Mouse (Mus musculus) mesoderm, embryonic 11.5 days (tissue): ENCODE results near the gene Frmd4b.
A peak's percentile ranks its signal among the peaks of the same experiment; 100 is the strongest.
"Not testable (repeated sequence)": the region's sequence is repeated elsewhere in the genome, so short reads cannot be mapped to it uniquely, and the experiment has no call there.

Experiments used
- DNase-seq: peaks from one replicate; pipeline ENCODE4 v3.0.0-alpha.2; 2012; ENCODE audit warnings: low read depth, low spot score

The Frmd4b gene

DNA sequence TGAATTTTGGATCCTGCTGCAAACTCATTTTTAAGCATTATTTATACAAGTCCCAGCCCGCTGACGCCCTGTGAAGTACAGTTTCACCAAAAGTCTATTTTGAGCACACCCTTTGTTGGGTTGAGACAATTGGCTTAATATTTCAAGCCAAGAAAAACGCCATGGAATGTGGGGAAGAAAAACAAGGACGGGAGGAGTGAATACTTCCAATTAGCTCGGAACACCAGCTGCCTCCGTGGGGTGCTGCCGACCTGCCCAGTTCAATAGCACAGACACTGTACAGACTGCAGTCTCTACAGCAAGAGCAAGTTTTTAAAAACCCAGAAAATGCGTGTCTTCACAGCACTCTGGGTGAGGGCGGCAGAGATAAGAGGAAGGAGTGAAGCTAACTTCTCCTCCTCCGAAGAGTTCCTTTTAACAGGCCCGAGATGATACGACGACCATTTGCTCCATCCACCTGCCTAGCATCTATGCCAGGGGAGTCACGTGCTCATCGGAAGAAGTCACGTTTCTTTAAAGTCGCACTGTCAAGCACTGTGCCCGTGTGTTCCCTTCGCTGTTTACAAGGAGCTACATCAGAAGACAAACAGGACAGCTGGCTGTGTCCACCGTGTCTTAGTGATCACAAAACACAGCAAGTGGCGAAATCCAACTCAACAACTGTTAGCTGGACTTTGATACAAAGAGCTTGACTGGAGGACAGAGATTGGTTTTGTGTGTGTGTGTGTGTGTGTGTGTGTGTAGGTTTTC, 326.0 kb downstream of the Frmd4b start:
- DNase-seq = no peak

GRCm38 (mm10) chr6:97290687-97291086, 326.7 kb downstream of the Frmd4b start:
- DNase-seq = no peak

DNA sequence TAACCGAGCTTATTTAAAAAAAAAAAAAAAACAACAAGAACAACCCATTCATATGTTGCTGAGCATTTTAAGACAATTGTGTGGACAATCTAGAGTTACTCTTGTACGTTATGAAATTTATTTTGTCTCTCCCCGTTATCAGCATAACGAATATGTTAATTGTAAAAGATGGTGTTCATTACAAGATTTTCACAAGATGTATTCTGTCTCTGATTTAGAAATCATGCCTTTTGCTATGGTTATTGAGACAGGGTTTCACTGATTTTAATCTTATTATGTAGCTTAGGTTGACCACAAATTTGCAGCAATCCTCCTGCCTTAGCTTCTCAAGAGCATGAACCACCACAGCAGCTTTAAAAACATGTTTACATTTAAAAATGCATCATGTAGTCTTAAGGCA, 327.5 kb downstream of the Frmd4b start:
- no peak for DNase-seq

GRCm38 (mm10) chr6:97289316-97289820, 328.0 kb downstream of the Frmd4b start:
- no peak for DNase-seq

DNA sequence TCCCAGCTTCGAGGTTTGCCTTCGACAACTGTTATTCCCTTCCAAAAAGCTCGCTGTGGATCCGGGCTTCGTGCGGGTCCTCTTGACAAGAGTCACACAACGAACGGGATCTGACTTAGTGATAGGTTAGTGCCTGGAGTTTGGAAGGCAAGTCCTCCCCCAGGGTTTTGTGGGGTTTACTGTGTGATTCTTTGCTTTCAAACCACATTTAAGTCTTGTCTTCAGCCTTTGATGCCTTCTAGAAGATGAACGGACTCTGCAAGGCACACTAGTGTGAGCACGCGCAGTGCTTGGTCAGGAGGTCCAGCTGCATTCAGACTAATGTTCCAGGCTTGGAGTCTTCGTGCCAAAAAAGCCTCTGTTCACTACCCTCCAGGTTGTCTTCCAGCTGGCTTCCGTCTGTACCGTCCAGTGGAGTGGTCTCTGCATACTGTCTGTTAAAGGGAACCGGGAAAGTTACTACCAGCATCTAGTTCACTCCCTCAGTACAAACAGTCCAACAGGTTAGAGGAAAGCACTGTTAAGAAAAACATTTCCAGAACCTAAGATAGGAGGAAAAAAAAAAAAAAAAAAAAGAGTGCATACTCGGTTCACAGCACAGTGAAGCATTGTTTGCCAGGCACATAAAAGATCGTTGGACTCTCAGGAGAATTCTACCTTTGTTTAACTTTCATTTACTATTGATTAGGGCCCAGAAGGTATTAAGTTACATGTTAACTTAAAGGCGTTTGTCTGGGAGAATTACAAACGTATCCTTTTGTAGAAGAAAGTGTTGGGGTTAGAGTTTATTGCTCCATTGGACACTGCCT, 329.1 kb downstream of the Frmd4b start:
- DNase-seq = no peak

DNA sequence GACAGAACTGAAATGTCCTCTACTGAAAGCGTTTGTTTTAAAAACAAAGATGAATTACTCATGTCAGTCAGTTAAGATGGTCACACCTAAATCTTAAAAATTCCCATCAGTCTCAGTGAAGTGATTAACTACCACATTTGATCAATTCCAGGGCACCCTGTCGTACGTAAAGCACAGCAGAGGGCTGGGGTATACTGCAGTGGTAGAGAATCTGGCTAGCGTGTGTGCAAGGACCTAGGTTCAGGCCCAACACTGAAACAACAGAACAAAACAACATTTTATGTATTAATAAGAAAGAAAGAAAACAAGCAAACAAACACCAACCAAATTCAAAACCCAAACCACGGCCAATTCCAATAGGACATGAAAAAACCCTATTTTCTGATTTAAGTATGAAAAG, 331.0 kb downstream of the Frmd4b start:
- no peak for DNase-seq

DNA sequence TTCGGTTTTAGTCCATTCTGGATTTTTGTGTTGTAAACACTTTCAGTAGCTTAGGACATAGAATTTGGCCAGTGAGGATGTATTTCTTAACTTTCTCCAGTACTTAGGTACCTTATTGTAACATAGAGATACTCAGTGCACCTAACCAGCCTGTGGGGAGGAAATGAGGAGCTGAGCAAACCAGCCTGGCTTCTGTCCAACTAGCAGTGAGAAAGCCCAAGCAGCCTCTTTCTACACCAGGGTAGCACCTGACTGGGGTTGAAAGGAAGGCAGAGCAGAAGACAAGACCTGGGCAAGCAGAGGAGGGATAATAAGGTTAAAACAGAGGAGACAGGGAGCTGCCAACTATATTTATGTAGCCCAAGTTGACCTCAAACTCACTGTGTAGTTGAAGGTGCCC, 333.7 kb downstream of the Frmd4b start:
- DNase-seq = no peak

- no peak for DNase-seq
Observed at GRCm38 (mm10) chr6:97278878-97279277, 338.5 kb downstream of the Frmd4b start.

GRCm38 (mm10) chr6:97278014-97278787, 339.1 kb downstream of the Frmd4b start:
- peak; percentile 73 for DNase-seq

DNA sequence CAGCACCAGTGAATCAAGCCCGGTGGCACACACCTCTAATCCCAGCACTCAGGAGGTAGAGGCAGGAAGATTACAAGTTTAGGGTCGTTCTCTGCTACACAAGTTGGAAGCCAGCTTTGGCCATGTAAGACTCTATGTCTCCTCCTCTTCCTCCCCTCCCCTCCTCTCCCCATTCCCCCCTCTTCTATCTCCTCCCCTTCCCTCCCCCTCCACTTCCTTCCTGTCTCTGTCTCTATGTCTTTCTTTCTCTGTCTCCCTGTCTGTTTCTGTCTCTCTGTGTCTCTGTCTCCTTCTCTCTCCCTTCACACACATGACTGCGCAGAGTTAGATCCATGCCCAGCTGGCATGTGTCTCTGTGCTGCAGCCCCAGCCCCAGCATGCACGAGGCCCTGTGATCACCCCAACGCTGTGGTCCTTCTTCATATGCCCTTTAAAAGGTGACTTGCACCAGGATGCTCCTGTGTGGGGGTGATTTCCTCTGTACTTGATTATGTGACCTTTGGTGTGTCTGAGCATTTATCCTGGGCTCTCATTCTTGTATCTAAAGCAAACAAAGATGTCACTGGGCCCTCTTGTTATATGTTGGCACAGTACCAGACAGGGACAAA, 340.3 kb downstream of the Frmd4b start:
- no peak for DNase-seq

DNA sequence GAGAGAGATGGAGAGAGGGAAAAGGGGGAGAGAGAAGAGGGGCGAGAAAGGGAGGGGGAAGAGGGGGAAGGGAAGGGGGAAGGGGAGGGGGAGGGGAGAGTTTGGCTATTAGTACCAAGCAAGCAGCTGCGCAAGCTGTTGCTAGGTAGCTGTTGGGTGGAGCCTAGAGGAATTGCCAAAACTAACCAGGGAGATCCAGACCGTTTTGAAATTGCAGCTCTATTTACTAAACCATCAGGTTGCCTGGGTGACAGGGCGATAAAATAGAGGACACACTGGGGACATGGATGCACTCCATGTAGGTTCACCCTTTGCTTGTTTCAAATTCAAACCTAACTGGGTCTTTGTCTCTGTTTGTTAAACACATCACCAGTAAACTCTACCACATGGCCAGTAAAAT, 341.0 kb downstream of the Frmd4b start:
- DNase-seq = no peak

DNA sequence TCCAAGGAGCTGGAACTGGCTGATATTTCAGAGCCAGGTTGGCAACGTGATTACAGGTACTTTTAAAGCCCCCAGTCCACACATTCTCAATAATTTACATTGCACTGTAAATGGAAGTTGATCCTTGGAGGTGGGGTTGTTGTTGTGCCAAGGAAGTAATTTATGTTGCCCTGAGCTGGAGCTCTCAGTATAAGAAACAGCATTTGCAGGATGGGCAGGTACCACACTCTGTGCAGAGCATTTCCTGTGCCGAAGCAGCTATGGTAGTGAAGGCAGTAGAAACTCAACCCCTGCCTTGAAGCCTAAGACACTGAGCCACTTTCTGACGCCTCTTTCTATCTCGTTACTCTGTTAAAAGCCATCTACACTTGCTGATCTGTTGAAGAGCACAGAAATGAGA, 341.6 kb downstream of the Frmd4b start:
- DNase-seq = no peak

DNA sequence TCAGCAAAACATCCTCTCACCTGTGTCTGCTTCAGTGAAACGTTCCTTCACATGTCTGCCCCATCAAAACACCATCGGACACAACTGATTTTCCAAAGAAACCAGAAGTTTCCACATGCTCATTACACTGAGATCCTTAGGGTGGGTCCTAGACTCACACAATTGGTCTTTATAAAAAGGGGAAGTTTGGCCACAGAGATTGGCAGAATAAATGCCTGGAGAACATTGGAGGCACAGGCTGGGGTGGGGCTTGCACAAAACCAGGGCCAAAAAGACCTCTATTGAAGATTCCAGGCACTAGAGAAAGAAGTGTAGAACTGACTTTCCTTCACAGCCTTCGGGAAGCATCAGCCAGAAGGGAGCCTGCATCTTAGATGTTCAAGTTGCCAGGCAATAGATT, 343.6 kb downstream of the Frmd4b start:
- no peak for DNase-seq

- DNase-seq = no peak
Observed at GRCm38 (mm10) chr6:97273058-97273710, 344.2 kb downstream of the Frmd4b start.

- no peak for DNase-seq
Observed at GRCm38 (mm10) chr6:97272349-97272748, 345.0 kb downstream of the Frmd4b start.

DNA sequence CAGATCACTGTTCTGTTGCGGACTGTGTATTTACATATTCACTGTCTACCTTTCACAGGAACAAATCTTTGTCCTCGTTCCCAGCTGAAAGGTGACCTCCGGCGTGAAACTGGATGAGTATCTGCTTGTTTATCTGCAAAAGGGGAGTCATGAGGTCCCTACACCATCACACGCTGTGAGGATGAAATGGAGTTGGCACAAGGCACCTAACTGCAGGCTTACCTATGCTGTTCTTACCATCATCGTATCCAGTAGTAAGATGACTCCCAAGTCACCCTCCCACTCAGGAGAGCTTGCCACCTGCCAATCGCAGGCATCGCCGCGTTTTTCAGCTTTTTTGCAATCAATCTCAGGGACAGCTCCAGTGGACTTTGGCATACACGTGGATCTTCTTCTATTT, 347.7 kb downstream of the Frmd4b start:
- DNase-seq = no peak

GRCm38 (mm10) chr6:97267132-97267531, 350.2 kb downstream of the Frmd4b start:
- DNase-seq = no peak

DNA sequence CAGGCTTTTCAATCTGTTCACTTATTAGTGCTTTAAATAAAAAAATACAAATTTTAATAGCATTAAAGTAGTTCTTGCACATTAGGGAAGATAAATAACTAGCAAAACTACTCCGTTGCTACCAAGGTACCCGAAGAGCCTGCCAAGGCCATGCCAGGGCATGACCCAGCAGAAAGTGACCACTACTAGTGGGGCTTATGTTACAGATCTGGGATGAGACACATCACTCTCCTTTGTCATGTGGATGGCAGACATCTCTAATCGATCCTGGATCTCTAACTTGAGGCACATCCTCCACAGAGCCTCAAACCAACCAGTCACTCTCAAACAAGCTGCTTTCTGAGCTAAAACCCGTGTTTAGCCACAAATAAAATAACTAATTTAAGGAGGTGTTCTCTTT, 350.7 kb downstream of the Frmd4b start:
- no peak for DNase-seq

- no peak for DNase-seq
Observed at GRCm38 (mm10) chr6:97265705-97266104, 351.6 kb downstream of the Frmd4b start.

DNA sequence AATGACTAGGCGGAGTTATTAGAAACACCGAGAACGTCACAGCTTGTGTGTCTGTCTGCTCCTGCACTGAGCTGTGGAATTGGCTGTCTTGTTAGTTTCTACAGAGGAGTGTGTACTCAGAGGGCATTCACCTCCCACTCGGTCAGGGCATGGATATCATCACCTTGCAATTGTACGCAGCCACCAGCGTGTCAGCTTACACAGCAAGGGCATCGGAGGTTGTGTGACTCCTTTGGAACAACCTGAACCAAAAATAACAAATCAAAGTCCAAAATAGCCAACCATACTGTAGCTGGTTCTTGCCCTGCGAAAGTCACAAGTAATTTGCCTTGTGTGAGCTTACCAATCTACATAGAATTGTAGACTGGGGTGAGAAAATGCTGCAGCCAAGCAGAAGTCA, 352.1 kb downstream of the Frmd4b start:
- DNase-seq = no peak

DNA sequence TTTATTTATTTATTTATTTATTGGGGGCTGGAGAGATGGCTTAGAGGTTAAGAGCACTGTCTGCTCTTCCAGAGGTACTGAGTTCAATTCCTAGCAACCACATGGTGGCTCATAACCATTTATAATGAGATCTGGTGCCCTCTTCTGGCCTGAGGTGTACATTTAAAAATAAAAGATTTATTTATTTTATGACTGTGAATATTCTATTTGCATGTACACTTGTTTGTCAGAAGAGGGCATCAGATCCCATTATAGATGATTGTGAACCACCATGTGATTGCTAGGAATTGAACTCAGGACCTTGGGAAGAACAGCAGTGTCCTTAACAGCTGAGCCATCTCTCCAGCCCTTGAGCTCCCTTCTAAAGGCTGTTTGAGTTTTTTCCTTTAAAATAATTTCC, 353.6 kb downstream of the Frmd4b start:
- not testable (repeated sequence) for DNase-seq
